Mouse (Mus musculus) neural tube, postnatal 0 days (tissue): ENCODE measurements around the gene Chd9. TPM values are rescaled to one million over a fixed set of nuclear protein-coding genes. Genes with fewer than 3 reads are reported as not detected.

Experiments
- microRNA-seq: library from miRNA; unstranded; fragments of <30 nt; microRNA quantifications from one replicate; pipeline ENCODE4, GENCODE M21; 2016
- polyA plus RNA-seq: library from polyadenylated mRNA; unstranded; fragments of >200 nt; fragmentation: Nextera tagmentation; extraction: Ambion mirVana; gene quantifications from 2 replicates; pipeline ENCODE4 v1.2.1, GENCODE M21; 2015

Chd9 gene
- 92.6 and 95.5 TPM in 2 replicates for polyA plus RNA-seq

GRCm38 (mm10) chr8:90828181-90828986 is at the start of gene Chd9:
Gene Chd9 (plus strand): TSS chr8:90828352.

DNA sequence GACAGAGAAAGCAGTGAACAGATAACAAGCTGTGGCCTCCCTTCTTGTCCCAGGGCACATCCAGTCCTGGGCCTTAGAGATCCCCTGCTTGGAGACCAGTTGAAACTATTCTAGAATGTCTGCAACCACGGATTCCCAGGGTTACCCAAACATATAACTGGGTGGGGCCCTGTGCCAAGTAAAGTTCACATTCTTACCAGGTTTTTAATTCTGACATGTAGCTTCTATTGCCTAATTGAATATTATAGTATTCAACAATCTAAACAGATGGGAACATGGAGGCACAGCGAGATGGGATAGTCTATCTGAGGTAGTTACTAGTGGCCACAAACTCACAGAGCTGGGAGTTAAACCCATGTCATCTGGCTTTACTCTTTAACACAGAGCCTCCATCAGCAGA is 10.9 kb upstream of the Chd9 start, which contains the start of gene Gm19935:
Gm19935 (minus strand) TSS at position 101 of the 400 bp plus-strand sequence.

DNA sequence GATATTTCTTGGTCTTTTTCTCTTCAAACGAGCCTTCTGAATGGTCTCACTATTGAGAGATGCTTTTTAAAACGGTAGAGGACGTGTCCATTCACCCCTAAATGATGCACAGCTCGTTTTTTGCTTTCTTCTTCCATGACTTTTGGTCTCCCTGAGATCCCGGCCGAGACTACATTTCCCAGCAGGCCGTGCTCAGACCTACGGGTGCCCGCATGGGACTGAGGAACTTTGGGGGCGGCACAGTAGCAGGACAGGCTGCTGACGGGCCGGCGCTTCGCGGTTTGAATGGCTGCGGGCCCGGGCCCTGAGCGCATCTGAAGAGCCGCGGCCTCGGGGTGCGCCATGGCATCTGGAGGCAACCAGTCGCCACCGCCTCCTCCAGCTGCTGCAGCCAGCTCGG is 241.7 kb downstream of the Chd9 start, which contains the start of gene Rbl2:
Rbl2 (plus strand) TSS at position 224 of the 400 bp plus-strand sequence.

Small RNA genes lying within 50 kb of the gene (microRNA-seq; reads per million reads assigned to microRNA genes)
- not detected for gene Gm44382

Other genes starting within 250 kb of the Chd9 start
- 6.2 and 6.7 TPM in 2 replicates for gene Gm19935, start 11.0 kb upstream of the Chd9 start, polyA plus RNA-seq
- 14.7 and 15.1 TPM in 2 replicates for gene Rbl2, start 241.7 kb downstream of the Chd9 start, polyA plus RNA-seq